Mouse (Mus musculus): Measurements from ENCODE around the gene Ifit1bl2.
"Not testable (repeated sequence)": the region's sequence is repeated elsewhere in the genome, so short reads cannot be mapped to it uniquely, and the experiment has no call there.

The Ifit1bl2 gene

DNA sequence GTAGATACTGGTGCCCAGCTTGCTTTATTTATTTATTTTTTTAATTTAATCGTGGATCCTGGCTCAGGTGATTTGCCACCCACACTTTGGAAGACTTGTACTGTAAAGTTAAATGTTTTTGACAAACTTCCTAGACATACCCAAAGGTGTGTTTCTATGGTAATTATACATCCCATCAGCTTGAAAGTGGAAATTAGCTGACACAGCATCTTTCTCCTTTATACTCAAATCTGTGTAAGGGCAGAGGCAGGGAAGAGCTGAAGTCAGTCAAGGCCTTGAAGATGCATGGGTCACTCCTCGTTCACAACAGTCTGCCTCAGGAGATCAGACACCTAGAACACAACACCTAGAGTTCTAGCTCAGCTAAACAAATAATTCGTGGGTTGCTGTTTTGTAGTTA, 30.4 kb downstream of the Ifit1bl2 start:
- DNase-seq (ENCODE audit: low spot score), result not testable (repeated sequence)

DNA sequence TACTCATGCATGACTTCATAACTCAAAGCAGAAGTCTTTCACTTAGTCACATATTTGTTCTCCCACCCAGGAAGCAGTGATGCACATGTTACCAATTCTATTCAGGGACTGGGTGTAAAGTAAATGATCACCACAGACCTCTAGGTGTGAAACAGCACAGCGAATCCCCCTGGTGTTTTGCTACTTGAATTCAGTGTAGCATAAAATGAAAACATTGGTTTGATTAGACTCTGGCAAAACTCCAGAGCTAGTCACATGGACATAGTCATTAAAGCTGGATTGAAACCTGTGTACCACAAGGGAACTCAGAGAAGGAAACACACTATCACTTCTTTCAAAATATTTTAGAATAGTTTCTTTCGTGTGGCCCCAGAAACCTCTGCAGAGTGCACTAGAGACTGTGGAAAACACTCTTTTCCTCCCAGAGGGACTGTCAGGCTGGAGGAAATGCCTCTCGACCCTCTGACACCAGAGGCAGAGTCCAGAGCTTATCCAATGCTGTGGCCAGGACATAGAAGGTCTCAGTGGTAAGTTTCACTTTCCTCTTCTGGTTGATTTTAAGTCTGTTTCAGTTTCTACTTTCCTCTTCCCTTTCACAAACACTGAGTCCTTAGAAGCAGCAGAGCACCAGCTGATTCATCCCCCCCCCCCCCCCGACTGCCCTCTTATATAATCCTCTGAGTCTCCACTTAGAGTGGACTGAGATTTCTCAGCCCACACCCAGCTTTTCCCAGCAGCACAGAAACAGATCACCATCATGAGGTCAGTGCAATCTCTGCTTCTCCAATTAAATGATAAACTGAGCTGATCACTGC, 33.1 kb downstream of the Ifit1bl2 start, which contains the start of gene Ifit3b:
TSS of gene Ifit3b (plus strand) at position 734 of the 815 bp plus-strand sequence.
- DNase-seq (ENCODE audit: low spot score), result not testable (repeated sequence)

DNA sequence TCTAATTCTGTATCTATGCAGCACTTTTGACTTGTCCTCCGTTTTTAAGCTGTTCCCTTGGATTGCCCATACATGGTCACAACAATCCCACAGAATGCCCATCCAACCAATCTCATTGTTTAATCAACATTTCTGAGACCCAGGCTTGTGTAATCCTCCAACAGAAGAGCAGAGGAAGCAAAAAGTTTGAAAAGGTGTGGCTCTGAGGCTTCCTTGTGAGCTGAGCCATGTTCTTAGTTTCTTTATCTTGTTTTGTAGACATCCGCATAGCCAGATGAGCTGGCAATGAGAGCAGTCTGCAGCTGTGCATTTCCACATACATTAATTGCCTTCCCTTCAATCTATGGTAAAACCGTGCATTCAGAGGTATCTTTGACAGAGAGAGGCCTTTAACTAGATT, 35.1 kb downstream of the Ifit1bl2 start:
- no peak for DNase-seq (ENCODE audit: low spot score)

DNA sequence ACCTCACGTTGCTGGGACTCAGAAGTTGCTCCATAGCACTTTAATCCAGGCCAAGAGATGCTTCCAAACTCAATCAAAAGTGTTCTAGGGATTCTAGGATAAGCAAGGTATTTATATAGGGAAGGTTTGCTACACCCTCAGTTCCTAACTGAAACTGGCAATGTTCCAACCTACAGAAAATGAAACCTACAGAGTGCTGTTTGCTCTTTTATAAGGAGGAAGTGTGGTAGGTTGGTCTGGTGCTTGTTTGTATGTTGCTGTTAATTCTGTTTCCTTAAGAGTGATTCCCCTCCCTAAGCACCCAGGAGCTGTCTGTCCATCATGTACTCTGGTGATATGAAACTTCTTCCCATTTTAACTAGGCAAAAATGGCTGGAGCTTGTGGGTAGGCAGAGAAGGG, 38.7 kb downstream of the Ifit1bl2 start, which contains the start of gene Ifit1bl1:
TSS of gene Ifit1bl1 (minus strand) at position 69 of the 400 bp plus-strand sequence.
- DNase-seq (ENCODE audit: low spot score), result not testable (repeated sequence)

DNA sequence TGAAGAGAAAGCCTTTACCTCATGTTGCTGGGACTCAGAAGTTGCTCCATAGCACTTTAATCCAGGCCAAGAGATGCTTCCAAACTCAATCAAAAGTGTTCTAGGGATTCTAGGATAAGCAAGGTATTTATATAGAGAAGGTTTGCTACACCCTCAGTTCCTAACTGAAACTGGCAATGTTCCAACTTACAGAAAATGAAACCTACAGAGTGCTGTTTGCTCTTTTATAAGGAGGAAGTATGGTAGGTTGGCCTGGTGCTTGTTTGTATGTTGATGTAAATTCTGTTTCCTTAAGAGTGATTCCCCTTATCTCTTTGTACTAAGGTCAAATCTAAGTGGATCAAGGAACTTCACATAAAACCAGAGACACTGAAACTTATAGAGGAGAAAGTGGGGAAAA, 41.3 kb downstream of the Ifit1bl2 start:
- DNase-seq (ENCODE audit: low spot score), result not testable (repeated sequence)

DNA sequence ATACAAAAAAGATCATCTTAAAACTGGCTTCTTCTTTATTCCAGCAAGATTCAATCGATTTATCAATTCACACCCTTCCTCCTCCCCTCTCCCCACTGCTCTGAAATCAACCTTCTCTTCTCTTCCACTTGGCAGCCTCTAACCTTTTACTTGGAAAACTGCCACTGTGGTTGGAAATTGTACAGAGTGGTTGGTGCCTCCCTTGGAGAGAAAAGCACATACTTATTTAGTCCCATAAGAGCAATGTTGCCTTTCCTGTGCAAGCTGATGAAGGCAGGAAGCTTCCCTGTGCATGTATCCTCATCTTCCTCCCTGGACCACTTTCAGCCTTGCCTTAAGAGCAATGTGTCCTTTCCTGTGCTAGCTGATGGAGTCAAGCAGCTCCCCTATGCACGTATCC, 42.2 kb downstream of the Ifit1bl2 start:
- DNase-seq (ENCODE audit: low spot score), result peak; percentile 44

DNA sequence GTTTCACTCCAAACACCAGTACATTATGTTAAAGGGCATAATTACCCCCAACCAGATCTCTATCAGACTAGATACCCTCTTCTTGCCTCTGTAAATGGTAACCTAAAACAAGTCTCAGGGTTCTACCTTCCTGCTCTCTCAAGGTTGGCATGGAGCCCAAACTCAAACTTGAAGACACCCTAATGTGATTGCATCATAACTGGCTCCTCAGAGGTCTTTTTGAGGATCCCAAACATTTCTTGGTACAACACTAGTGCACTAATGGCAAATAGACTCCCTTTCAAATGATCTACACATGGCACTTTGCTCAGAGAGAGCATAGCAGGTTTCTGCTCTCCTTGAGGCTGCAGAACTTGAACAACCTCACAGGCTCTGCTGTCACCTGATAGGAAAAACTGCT, 43.7 kb downstream of the Ifit1bl2 start:
- no peak for DNase-seq (ENCODE audit: low spot score)

DNA sequence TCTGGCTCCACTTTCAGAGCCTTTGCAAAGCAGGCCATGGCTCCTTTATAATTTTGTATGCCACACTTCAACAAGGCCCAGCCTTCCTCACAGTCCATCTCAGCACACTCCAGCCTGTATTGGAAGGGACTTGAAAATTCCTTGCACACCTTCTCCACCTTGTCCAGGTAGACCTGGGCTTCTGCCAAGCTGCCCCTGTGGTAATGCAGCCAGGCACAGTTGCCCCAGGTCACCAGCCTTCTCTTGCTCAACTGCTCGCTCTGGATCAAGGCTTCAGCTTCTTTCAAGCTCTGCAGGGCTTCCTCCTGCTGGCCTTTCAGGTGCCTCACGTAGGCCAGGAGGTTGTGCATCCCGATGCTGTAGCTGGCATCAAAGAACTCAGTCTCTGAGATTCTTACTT, 46.0 kb downstream of the Ifit1bl2 start:
- DNase-seq (ENCODE audit: low spot score), result not testable (repeated sequence)

DNA sequence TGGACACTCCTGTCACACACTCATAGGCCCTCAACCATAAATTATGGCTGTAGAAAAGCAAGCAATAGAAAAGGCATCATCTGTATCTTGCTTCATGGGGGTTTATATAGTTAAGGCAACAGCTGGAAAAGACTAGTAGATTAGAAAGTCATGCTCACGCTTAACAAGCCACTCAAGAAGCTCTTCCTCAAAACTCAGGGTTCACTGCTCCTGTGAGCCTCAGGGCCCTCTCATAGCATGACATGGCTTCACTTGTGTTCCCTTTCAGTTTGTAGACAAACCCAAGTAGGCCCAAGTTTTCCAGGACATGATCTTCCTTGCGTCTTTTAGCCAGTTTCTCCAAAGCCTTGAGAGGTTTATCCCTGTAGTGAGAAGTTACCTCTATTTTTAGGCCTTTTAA, 47.1 kb downstream of the Ifit1bl2 start:
- no peak for DNase-seq (ENCODE audit: low spot score)

DNA sequence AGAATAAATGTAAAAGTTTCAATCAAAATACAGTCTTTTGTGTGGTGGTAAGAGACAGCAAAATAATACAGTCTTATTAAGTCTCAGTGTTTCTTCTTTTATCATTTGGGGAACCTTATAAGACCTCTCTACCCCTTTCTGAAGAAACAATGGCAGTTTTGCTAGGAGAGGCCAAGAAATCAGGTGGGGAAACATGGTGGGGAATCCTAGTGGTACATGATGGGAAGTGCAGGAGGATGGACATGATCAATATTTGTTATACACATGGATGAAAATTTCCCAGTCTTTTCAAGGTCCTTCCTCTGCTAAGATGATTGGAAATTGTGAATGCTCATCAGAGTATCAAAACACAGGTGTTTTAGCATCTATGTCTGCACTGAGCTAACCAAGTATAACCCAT, 51.6 kb downstream of the Ifit1bl2 start:
- DNase-seq (ENCODE audit: low spot score), result no peak

DNA sequence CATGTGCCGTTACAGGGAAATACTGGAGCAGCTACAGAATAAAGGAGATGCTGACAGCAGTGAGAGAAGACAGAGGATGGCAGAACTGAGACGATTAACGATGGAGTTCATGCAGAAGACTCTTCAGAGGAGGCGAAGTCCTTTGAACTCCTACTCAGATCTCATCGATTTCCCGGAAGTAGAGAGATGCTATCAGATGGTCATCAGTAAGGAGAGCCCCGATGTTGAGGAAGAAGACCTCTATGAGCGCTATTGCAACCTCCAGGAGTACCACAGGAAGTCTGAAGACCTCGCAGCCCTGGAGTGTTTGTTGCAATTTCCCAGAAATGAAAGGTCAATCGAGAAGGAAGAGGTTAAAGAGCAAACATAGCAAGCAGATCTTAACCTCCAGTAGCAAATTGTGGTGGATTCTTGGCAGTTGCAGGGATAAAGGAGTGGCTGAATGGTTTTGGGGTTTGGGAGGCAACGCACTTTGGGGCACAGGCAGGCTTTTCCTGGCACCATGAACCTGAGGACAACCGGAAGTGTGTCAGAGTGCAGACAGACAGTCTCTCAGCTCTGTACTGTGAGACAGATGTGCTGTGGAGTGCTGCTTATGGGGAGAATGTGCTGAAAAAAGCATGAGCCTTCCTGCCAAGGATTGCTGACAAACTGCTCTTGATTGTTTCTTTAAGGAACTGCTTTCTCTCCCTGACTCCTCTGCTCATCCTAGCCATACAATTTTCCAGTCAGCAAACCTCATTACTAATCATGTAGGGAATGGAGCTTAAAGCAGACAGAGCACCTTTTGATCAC, 52.4 kb downstream of the Ifit1bl2 start:
- DNase-seq (ENCODE audit: low spot score), result not testable (repeated sequence)

DNA sequence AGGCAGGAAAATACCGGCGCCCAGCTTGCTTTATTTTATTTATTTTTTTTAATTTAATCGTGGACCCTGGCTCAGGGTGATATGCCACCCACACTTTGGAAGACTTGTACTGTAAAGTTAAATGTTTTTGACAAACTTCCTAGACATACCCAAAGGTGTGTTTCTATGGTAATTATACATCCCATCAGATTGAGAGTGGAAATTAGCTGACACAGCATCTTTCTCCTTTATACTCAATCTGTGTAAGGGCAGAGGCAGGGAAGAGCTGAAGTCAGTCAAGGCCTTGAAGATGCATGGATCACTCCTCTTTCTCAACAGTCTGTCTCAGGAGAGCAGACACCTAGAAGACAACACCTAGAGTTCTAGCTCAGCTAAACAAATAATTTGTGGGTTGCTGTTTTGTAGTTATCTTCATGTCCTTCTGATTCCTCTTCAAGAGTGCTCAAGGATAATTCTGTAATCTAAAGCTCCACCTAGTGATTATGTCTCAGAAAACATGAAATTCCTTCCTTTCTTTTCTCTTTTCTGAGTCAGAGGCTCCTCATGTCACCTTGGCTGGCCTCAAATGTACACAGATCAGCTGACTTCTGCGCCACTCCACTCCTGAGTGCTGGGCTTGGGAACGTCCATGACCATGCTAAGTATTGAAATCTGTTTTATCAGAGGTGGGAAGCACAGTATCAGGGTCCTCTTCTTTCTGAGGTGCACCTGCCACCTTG, 54.6 kb downstream of the Ifit1bl2 start:
- DNase-seq (ENCODE audit: low spot score), result not testable (repeated sequence)

DNA sequence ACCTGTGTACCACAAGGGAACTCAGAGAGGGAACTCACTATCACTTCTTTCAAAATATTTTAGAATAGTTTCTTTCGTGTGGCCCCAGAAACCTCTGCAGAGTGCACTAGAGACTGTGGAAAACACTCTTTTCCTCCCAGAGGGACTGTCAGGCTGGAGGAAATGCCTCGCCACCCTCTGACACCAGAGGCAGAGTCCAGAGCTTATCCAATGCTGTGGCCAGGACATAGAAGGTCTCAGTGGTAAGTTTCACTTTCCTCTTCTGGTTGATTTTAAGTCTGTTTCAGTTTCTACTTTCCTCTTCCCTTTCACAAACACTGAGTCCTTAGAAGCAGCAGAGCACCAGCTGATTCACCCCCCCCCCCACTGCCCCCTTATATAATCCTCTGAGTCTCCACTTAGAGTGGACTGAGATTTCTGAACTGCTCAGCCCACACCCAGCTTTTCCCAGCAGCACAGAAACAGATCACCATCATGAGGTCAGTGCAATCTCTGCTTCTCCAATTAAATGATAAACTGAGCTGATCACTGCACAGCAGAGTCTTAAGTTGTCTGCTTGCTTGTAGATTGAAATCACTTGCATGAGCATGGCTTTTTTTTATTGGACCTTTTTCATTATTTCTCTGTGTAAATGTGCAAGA, 57.3 kb downstream of the Ifit1bl2 start, which contains the start of gene Ifit3:
TSS of gene Ifit3 (plus strand) at position 406 of the 641 bp plus-strand sequence.
- DNase-seq (ENCODE audit: low spot score), result not testable (repeated sequence)

DNA sequence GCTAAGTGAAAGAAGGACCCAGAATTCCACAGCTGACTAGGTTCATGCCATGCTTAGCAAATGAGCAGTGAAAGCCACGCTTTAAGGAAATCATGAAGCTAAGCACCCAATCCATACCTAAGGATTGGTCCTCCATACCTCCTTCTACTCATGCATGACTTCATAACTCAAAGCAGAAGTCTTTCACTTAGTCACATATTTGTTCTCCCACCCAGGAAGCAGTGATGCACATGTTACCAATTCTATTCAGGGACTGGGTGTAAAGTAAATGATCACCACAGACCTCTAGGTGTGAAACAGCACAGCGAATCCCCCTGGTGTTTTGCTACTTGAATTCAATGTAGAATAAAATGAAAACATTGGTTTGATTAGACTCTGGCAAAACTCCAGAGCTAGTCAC, 57.8 kb downstream of the Ifit1bl2 start:
- DNase-seq (ENCODE audit: low spot score), result not testable (repeated sequence)

DNA sequence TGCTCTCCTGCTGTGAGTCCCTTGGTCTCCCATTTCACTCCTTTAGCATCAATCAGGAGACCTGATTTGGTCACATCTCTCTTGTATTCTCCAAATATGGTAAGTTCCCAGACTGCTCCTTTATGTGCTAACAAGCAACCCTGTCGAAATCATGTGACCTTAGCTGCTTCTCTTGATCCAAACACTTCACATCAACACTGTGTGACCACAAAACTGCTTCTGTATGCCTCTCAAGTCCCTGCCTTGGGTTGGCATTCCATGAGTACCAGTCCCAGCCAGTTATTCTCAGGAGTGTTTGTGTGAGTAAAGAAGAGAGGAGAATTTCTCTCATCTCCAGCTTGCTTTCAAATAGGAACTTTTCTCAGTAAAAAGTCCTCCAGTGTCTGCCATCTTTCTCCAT, 63.4 kb downstream of the Ifit1bl2 start:
- DNase-seq (ENCODE audit: low spot score), result no peak

DNA sequence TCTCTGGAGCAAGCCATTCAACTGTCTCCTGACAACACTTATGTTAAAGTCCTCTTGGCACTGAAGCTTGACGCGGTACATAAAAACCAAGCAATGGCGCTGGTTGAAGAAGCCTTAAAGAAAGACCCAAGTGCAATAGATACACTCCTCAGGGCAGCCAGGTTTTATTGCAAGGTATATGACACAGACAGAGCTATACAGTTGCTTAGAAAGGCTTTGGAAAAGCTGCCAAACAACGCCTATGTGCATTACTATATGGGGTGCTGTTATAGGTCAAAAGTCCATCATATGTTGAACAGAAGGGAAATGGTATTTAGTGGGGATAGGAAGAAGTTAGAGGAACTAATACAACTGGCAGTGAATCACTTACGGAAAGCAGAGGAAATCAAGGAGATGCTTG, 66.9 kb downstream of the Ifit1bl2 start:
- no peak for DNase-seq (ENCODE audit: low spot score)

DNA sequence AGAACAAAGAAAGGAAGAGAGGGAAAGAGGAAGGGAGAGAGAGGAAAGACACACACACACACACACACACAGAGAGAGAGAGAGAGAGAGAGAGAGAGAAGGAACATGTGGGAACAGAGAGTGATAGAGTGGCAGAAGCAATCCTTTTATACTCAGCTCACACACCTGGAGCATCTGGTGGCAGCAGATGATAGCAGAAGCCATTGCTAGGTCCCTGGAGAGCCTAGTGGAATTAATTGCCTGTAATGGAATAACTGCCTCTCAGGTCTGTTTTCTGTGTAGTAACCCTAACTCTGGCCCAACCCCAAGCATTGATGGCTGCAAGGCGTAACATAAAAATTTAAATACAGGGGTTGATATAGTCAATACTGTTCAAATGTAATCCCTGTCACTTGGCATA, 69.5 kb downstream of the Ifit1bl2 start:
- DNase-seq (ENCODE audit: low spot score), result no peak

DNA sequence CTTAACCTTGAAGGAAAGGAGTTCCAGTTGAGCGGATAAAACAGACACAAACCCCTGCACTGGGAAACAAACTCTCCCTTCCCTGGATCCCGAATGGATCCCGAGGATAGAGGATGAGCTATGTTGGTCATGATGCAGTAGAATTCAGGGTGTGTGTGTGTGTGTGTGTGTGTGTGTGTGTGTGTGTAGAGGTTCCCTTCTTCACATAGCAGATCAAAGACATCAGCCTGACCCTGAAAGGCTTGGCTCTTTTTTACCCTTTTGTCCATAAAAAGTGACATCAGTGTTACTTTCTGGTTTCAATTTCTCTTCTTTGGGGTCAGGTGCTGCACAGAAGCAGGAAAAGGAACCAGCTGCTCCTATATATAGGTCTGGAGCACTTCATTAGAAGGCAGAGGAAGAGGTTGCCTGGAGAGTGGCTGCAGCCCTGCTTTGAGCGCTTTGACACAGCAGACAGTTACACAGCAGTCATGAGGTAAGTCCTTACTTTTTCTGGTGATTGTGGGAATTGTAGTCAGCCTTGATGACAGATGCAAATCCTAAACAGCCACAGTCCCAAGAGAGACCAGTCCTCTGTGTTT, 70.6 kb downstream of the Ifit1bl2 start:
- no peak for DNase-seq (ENCODE audit: low spot score)

DNA sequence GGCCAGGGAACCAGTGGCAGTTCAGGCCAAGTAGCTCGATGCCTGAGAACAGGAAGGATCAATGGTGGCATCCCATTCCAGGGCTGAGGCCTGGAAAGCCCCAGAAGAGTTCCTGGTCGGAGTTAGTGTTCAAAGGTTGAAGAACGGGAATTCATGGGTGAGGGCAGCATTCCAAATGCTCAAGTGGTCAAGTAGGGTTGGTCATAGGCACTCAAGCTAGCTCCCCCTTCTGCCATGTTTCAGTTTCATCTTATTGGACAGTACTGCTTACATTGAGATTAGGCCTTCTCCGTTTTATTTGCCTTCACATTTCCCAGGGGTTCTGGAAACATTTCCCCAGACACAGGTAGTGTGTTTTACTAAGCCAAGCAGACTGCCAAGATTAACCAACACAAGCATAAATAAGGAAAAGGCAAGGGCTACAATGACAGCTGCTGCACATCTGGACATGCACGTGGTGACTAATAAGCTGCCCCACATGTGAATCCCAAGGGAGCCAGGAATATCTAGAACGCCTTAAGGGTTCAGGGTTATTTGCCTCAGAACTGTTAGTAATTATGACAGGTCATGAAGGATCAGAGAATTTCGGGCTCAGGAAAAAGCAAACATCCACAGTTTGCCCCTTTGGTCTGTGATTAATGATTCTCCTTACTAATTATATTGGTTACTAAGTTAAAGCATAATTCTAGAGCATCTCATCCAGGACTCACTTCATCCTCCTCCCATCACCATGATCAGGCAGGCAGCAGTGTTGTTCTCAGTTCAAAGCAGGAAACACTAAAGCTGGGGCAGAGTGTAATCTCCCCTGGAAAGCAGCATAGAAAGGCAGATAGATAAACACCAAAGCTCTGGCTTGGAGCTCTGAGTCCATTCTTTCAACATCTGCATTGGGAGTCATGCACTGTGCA, 71.3 kb downstream of the Ifit1bl2 start:
- DNase-seq (ENCODE audit: low spot score), result no peak
